10 mouse cellular contexts compared by ENCODE assay signal in genomic region chr4:149373927-149374326, GRCm38 (mm10). TPM values are rescaled to one million over a fixed set of nuclear protein-coding genes. Genes with fewer than 3 reads are reported as not detected.
A peak's percentile ranks its signal among the peaks of the same experiment; 100 is the strongest.
DNase-seq lines count a peak whose midpoint lies in the region; ATAC-seq lines count a peak whose summit lies in the region.
"Had no signal": no experiment of that assay in that cellular context is flagged by ENCODE, and none has a peak within 500 bp of the region (broad histone marks: within the 10 kb centered on the region; RNA-seq: fewer than 3 reads in every experiment).

No protein-coding gene starts in this region.

- H3K36me3 ChIP-seq in hindbrain, embryonic 12.5 days, result peaks cover 91% of the 10 kb centered on the region
- H3K36me3 ChIP-seq in hindbrain, embryonic 11.5 days (ENCODE audit: control insufficient read depth, insufficient read depth, low read length), result peaks cover 14% of the 10 kb centered on the region
- H3K36me3 ChIP-seq in neural tube, embryonic 14.5 days (ENCODE audit: control insufficient read depth, insufficient read depth, low read length), result peaks cover 41% of the 10 kb centered on the region
- H3K36me3 ChIP-seq in embryonic facial prominence, embryonic 15.5 days, result peaks cover 77% of the 10 kb centered on the region

- H3K4me1 ChIP-seq in hindbrain, embryonic 12.5 days, result 0 out of 2 replicates have a peak, but pooled peaks cover 3% of the 10 kb centered on the region
- 0 out of 2 replicates have a peak, but pooled peaks cover 2% of the 10 kb centered on the region for H3K4me1 ChIP-seq in hindbrain, embryonic 11.5 days (replicated peaks; ENCODE audit: control insufficient read depth, insufficient read depth, low read length)
- H3K4me1 ChIP-seq in neural tube, embryonic 14.5 days (ENCODE audit: control insufficient read depth, insufficient read depth, low read length), result no peaks in the 10 kb centered on the region
- H3K4me1 ChIP-seq in embryonic facial prominence, embryonic 15.5 days, result 0 out of 2 replicates have a peak, but pooled peaks cover 4% of the 10 kb centered on the region

- H3K4me2 ChIP-seq in hindbrain, embryonic 12.5 days (replicated peaks), result no peak overlapping the region
- no peak overlapping the region for H3K4me2 ChIP-seq in hindbrain, embryonic 11.5 days (replicated peaks; ENCODE audit: low read depth, low read length)
- H3K4me2 ChIP-seq in neural tube, embryonic 14.5 days (ENCODE audit: low read depth, low read length), result no peak overlapping the region
- no peak overlapping the region for H3K4me2 ChIP-seq in embryonic facial prominence, embryonic 15.5 days (replicated peaks)
- H3K4me2 ChIP-seq: heart, embryonic 12.5 days; liver, embryonic 11.5 days; midbrain, embryonic 11.5 days had no signal

- H3K9ac ChIP-seq in hindbrain, embryonic 12.5 days, result no peak overlapping the region
- no peak overlapping the region for H3K9ac ChIP-seq in hindbrain, embryonic 11.5 days (ENCODE audit: low read depth, low read length)
- no peak overlapping the region for H3K9ac ChIP-seq in neural tube, embryonic 14.5 days (replicated peaks; ENCODE audit: low read depth, low read length)
- H3K9ac ChIP-seq in embryonic facial prominence, embryonic 15.5 days, result no peak overlapping the region
- H3K9ac ChIP-seq: heart, embryonic 12.5 days had no signal

- WGBS in hindbrain, embryonic 12.5 days, result 86% methylated on average over 9 of the region's 9 CpGs
- 86% methylated on average over 9 of the region's 9 CpGs for WGBS in hindbrain, embryonic 11.5 days
- 71% methylated on average over 9 of the region's 9 CpGs for WGBS in neural tube, embryonic 14.5 days
- 59% methylated on average over 9 of the region's 9 CpGs for WGBS in embryonic facial prominence, embryonic 15.5 days

- no peak for DNase-seq in hindbrain, embryonic 11.5 days (ENCODE audit: low spot score)
- no peak for DNase-seq in neural tube, embryonic 10.5 days (ENCODE audit: extremely low spot score, low spot score)
- DNase-seq in cerebellum, postnatal 14 days, result no peak
- no peak for DNase-seq in cerebellum, adult 9-10 months

- no peak for ATAC-seq in hindbrain, embryonic 12.5 days (ENCODE audit: low FRiP score)
- ATAC-seq in hindbrain, embryonic 11.5 days (ENCODE audit: low FRiP score), result no peak
- ATAC-seq in neural tube, embryonic 14.5 days (ENCODE audit: low read depth), result no peak
- ATAC-seq in embryonic facial prominence, embryonic 15.5 days (ENCODE audit: insufficient number of reproducible peaks, low FRiP score, low TSS enrichment, low read depth), result no peak

- no peaks in the 10 kb centered on the region for H3K27me3 ChIP-seq in hindbrain, embryonic 12.5 days
- no peaks in the 10 kb centered on the region for H3K27me3 ChIP-seq in hindbrain, embryonic 11.5 days (ENCODE audit: control insufficient read depth, insufficient read depth, low read length)
- no peaks in the 10 kb centered on the region for H3K27me3 ChIP-seq in neural tube, embryonic 14.5 days (ENCODE audit: control insufficient read depth, insufficient read depth, low read length)
- H3K27me3 ChIP-seq in embryonic facial prominence, embryonic 15.5 days, result no peaks in the 10 kb centered on the region
- H3K27me3 ChIP-seq: heart, embryonic 12.5 days had no signal

- H3K27ac ChIP-seq in hindbrain, embryonic 12.5 days, result peak overlapping the region; percentile 52; the same call in 1 of the 2 replicates
- H3K27ac ChIP-seq in hindbrain, embryonic 11.5 days (ENCODE audit: low read depth, low read length), result no peak overlapping the region
- H3K27ac ChIP-seq in neural tube, embryonic 14.5 days (ENCODE audit: low read depth, low read length), result 0 out of 2 replicates have a peak overlapping the region, but pooled peaks have one; percentile 34
- 0 out of 2 replicates have a peak overlapping the region, but pooled peaks have one; percentile 17 for H3K27ac ChIP-seq in embryonic facial prominence, embryonic 15.5 days (replicated peaks)

- no peaks in the 10 kb centered on the region for H3K9me3 ChIP-seq in hindbrain, embryonic 12.5 days (replicated peaks)
- H3K9me3 ChIP-seq in hindbrain, embryonic 11.5 days (ENCODE audit: control insufficient read depth, low read length), result no peaks in the 10 kb centered on the region
- H3K9me3 ChIP-seq in neural tube, embryonic 14.5 days (ENCODE audit: control insufficient read depth, low read length), result no peaks in the 10 kb centered on the region
- no peaks in the 10 kb centered on the region for H3K9me3 ChIP-seq in embryonic facial prominence, embryonic 15.5 days (replicated peaks)

- H3K4me3 ChIP-seq in hindbrain, embryonic 12.5 days, result no peak overlapping the region
- no peak overlapping the region for H3K4me3 ChIP-seq in hindbrain, embryonic 11.5 days (ENCODE audit: low read depth, low read length)
- H3K4me3 ChIP-seq in neural tube, embryonic 14.5 days (ENCODE audit: low read depth, low read length), result no peak overlapping the region
- H3K4me3 ChIP-seq in embryonic facial prominence, embryonic 15.5 days (replicated peaks), result no peak overlapping the region
- H3K4me3 ChIP-seq: heart, embryonic 12.5 days had no signal

RNA-seq across cellular contexts. Expression of gene Ube4b, which starts 52.6 kb away (rescaled TPM):
- polyA plus RNA-seq in hindbrain, embryonic 12.5 days (2016; fragmentation: Nextera tagmentation; extraction: Ambion mirVana), result 82.8 and 92.7 TPM in 2 replicates
- polyA plus RNA-seq in hindbrain, embryonic 11.5 days (2014; fragmentation: Nextera tagmentation; extraction: Ambion mirVana), result 53.3 and 58.9 TPM in 2 replicates
- 55.3 and 61.8 TPM in 2 replicates for polyA plus RNA-seq in neural tube, embryonic 14.5 days (2014; fragmentation: Nextera tagmentation; extraction: Ambion mirVana)
- polyA plus RNA-seq in embryonic facial prominence, embryonic 15.5 days (2015; fragmentation: Nextera tagmentation; extraction: Ambion mirVana), result 42.5 and 45.8 TPM in 2 replicates
